Mouse (Mus musculus): Measurements from ENCODE around the gene Slc35a2.
"Not testable (repeated sequence)": the region's sequence is repeated elsewhere in the genome, so short reads cannot be mapped to it uniquely, and the experiment has no call there.

Gene Slc35a2

GRCm38 (mm10) chrX:7907735-7908134, 23.9 kb downstream of the Slc35a2 start, which contains the start of gene Gm10491:
TSS of gene Gm10491 (minus strand) at chrX:7907835.
- no peak for DNase-seq (ENCODE audit: low spot score in 2 of 2)

GRCm38 (mm10) chrX:7909242-7909641, 25.4 kb downstream of the Slc35a2 start, which contains the start of gene Gm10490:
TSS of gene Gm10490 (plus strand) at chrX:7909542.
- DNase-seq (ENCODE audit: low spot score in 2 of 2), result not testable (repeated sequence)

GRCm38 (mm10) chrX:7910473-7910872, 26.6 kb downstream of the Slc35a2 start:
- no peak for DNase-seq (ENCODE audit: low spot score in 2 of 2)

GRCm38 (mm10) chrX:7915669-7916068, 31.8 kb downstream of the Slc35a2 start:
- peak; percentile 12 to 24 for DNase-seq (ENCODE audit: low spot score in 2 of 2)

GRCm38 (mm10) chrX:7917960-7918359, 34.1 kb downstream of the Slc35a2 start:
- DNase-seq (ENCODE audit: low spot score in 2 of 2), result not testable (repeated sequence)

GRCm38 (mm10) chrX:7919601-7920383, 36.0 kb downstream of the Slc35a2 start, which contains the start of gene Pcsk1n:
TSS of gene Pcsk1n (plus strand) at chrX:7919822.
- DNase-seq (ENCODE audit: low spot score in 2 of 2), result no peak

GRCm38 (mm10) chrX:7922032-7922431, 38.2 kb downstream of the Slc35a2 start:
- DNase-seq (ENCODE audit: low spot score in 2 of 2), result no peak

- DNase-seq (ENCODE audit: low spot score in 2 of 2), result no peak
Observed at GRCm38 (mm10) chrX:7926266-7926665, 42.4 kb downstream of the Slc35a2 start.

GRCm38 (mm10) chrX:7927116-7927515, 43.3 kb downstream of the Slc35a2 start:
- no peak for DNase-seq (ENCODE audit: low spot score in 2 of 2)

- no peak for DNase-seq (ENCODE audit: low spot score in 2 of 2)
Observed at GRCm38 (mm10) chrX:7928270-7928790, 44.5 kb downstream of the Slc35a2 start, which contains the start of gene Eras. TSS of gene Eras (minus strand) at chrX:7928607.

GRCm38 (mm10) chrX:7936874-7937273, 53.0 kb downstream of the Slc35a2 start:
- no peak for DNase-seq (ENCODE audit: low spot score in 2 of 2)

GRCm38 (mm10) chrX:7937667-7938066, 53.8 kb downstream of the Slc35a2 start:
- DNase-seq (ENCODE audit: low spot score in 2 of 2), result no peak
